24 mouse cellular contexts compared by ENCODE assay signal in the genomic region with DNA sequence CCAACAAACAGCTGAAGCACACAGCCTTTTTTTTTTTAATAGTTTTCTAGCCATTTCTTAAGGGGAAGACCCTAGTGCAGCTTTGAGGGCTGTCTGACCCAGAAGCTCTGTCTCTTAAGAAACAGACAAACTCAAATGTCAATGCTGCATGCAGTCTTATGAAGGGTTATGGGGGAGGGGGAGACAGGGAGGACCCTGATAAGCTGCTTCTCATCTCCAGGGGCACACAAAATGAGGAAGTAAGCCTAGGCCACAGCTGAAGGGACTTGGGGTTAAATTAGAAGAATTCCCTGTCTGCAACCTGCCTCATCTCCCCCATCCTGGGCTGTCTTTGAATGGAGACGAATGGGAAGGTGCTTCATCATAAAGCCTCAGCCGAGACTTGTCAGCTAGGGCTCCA. TPM values are rescaled to one million over a fixed set of nuclear protein-coding genes. Genes with fewer than 3 reads are reported as not detected.
"Had no signal": no experiment of that assay in that cellular context is flagged by ENCODE, and none has a peak within 500 bp of the region (broad histone marks: within the 10 kb centered on the region; RNA-seq: fewer than 3 reads in every experiment).

No protein-coding gene starts in this region.

- H3K27me3 ChIP-seq: hindbrain, embryonic 12.5 days; intestine, embryonic 15.5 days; limb, embryonic 13.5 days; limb, embryonic 15.5 days; liver, embryonic 12.5 days had no signal

- H3K36me3 ChIP-seq: heart, embryonic 10.5 days; heart, embryonic 12.5 days; hindbrain, embryonic 10.5 days; hindbrain, embryonic 12.5 days; intestine, embryonic 15.5 days; limb, embryonic 13.5 days; limb, embryonic 15.5 days; liver, embryonic 12.5 days had no signal

- DNase-seq: gastrocnemius, postnatal 25 days; heart, adult 18-20 months; heart, postnatal 10 days; heart, postnatal 4 days; kidney, adult 18-20 months; kidney, adult 8-10 months; kidney, postnatal 10 days; kidney, postnatal 25 days; kidney, postnatal 4 days; left cerebral cortex, postnatal 4 days had no signal

- H3K4me1 ChIP-seq: heart, embryonic 10.5 days; heart, embryonic 12.5 days; hindbrain, embryonic 12.5 days; intestine, embryonic 15.5 days; limb, embryonic 13.5 days; liver, embryonic 12.5 days had no signal

- H3K9ac ChIP-seq: heart, embryonic 12.5 days; hindbrain, embryonic 12.5 days; hindbrain, embryonic 14.5 days; intestine, embryonic 15.5 days; limb, embryonic 13.5 days; limb, embryonic 15.5 days; liver, embryonic 12.5 days; liver, embryonic 14.5 days had no signal

- H3K4me2 ChIP-seq: heart, embryonic 12.5 days; hindbrain, embryonic 12.5 days; hindbrain, embryonic 14.5 days; intestine, embryonic 15.5 days; limb, embryonic 13.5 days; limb, embryonic 15.5 days; liver, embryonic 12.5 days had no signal

- H3K4me3 ChIP-seq: heart, embryonic 10.5 days; heart, embryonic 12.5 days; hindbrain, embryonic 10.5 days; hindbrain, embryonic 12.5 days; intestine, embryonic 15.5 days; layer of hippocampus, adult 2 months; left cerebral cortex, adult 2 months; limb, embryonic 13.5 days; limb, embryonic 15.5 days; liver, embryonic 12.5 days had no signal

- H3K27ac ChIP-seq: heart, embryonic 10.5 days; hindbrain, embryonic 10.5 days; hindbrain, embryonic 12.5 days; hindbrain, embryonic 14.5 days; intestine, embryonic 15.5 days; layer of hippocampus, adult 2 months; left cerebral cortex, adult 2 months; limb, embryonic 13.5 days; limb, embryonic 15.5 days; liver, embryonic 12.5 days; liver, embryonic 14.5 days had no signal

- H3K9me3 ChIP-seq: heart, embryonic 10.5 days; heart, embryonic 12.5 days; hindbrain, embryonic 10.5 days; hindbrain, embryonic 12.5 days; intestine, embryonic 15.5 days; limb, embryonic 13.5 days; limb, embryonic 15.5 days; liver, embryonic 12.5 days had no signal

RNA-seq across cellular contexts. Expression of gene Fndc1, which starts 19.1 kb away (rescaled TPM):
- total RNA-seq: granulocyte monocyte progenitor cell, adult 5-6 weeks had no signal
- polyA plus RNA-seq: inflammation-experienced regulatory T-cells, adult 6 months had no signal
